Mouse (Mus musculus): ENCODE measurements around the gene Dcxr. TPM values are rescaled to one million over a fixed set of nuclear protein-coding genes. Genes with fewer than 3 reads are reported as not detected.

Gene Dcxr
- total and polyA plus RNA-seq, 2 experiments from 2014 or later: 5.0 to 8.6 TPM

GRCm38 (mm10) chr11:120727564-120727963, 483 bp upstream of the Dcxr start:
- H3K9ac ChIP-seq (replicated peaks; ENCODE audit: low read depth, low read length): no peak overlapping the region
- H3K4me1 ChIP-seq (ENCODE audit: control insufficient read depth, insufficient read depth): 0 out of 2 replicates have a peak, but pooled peaks cover 2% of the 10 kb centered on the region
- WGBS: 56% methylated on average over 12 of the region's 12 CpGs
- 0 out of 2 replicates have a peak overlapping the region, but pooled peaks have one; percentile 68 for H3K4me2 ChIP-seq (ENCODE audit: low read depth, low read length)
- ATAC-seq (ENCODE audit: insufficient read depth, low read depth) (no peak), DNase-seq (ENCODE audit: low spot score) (no peak)
- H3K4me3 ChIP-seq (ENCODE audit: low read depth, low read length): no peak overlapping the region
- H3K36me3 ChIP-seq (replicated peaks; ENCODE audit: control insufficient read depth, insufficient read depth, low read length): no peaks in the 10 kb centered on the region
- H3K27ac ChIP-seq (ENCODE audit: low read depth): no peak overlapping the region
- peaks cover 7% of the 10 kb centered on the region for H3K27me3 ChIP-seq (ENCODE audit: control insufficient read depth, insufficient read depth, low read length)
- no peaks in the 10 kb centered on the region for H3K9me3 ChIP-seq (replicated peaks; ENCODE audit: control insufficient read depth, low read length)
- TF ChIP-seq EP300 (IDR thresholded peaks at IDR 0.05; ENCODE audit: low read depth): no peak
- TF ChIP-seq CTCF (IDR thresholded peaks at IDR 0.05; ENCODE audit: low read depth): no peak

- Histone ChIP-seq H3K9ac (replicated peaks; ENCODE audit: low read depth, low read length) (0 out of 2 replicates have a peak overlapping the region, but pooled peaks have one; percentile 1), H3K4me1 (ENCODE audit: control insufficient read depth, insufficient read depth) (peaks cover 5% of the 10 kb centered on the region), H3K27ac (ENCODE audit: low read depth) (no peak overlapping the region), H3K9me3 (replicated peaks; ENCODE audit: control insufficient read depth, low read length) (no peaks in the 10 kb centered on the region), H3K4me2 (ENCODE audit: low read depth, low read length) (peak overlapping the region; percentile 68), H3K4me3 (ENCODE audit: low read depth, low read length) (peak overlapping the region; percentile 49), H3K36me3 (replicated peaks; ENCODE audit: control insufficient read depth, insufficient read depth, low read length) (no peaks in the 10 kb centered on the region), H3K27me3 (ENCODE audit: control insufficient read depth, insufficient read depth, low read length) (peaks cover 17% of the 10 kb centered on the region)
- ATAC-seq (ENCODE audit: insufficient read depth, low read depth) (peak; percentile 31), DNase-seq (ENCODE audit: low spot score) (no peak)
- WGBS: 23% methylated on average over 34 of the region's 36 CpGs
- TF ChIP-seq EP300 (IDR thresholded peaks at IDR 0.05; ENCODE audit: low read depth): no peak
- no peak for TF ChIP-seq CTCF (IDR thresholded peaks at IDR 0.05; ENCODE audit: low read depth)
Measured at GRCm38 (mm10) chr11:120726243-120727168, 575 bp downstream of the Dcxr start.

- ATAC-seq (ENCODE audit: insufficient read depth, low read depth) (no peak), DNase-seq (ENCODE audit: low spot score) (no peak)
- Histone ChIP-seq H3K4me1 (ENCODE audit: control insufficient read depth, insufficient read depth) (peaks cover 13% of the 10 kb centered on the region), H3K27me3 (ENCODE audit: control insufficient read depth, insufficient read depth, low read length) (peaks cover 27% of the 10 kb centered on the region), H3K4me2 (ENCODE audit: low read depth, low read length) (no peak overlapping the region), H3K9ac (replicated peaks; ENCODE audit: low read depth, low read length) (no peak overlapping the region), H3K4me3 (ENCODE audit: low read depth, low read length) (no peak overlapping the region), H3K9me3 (replicated peaks; ENCODE audit: control insufficient read depth, low read length) (no peaks in the 10 kb centered on the region), H3K27ac (ENCODE audit: low read depth) (no peak overlapping the region), H3K36me3 (replicated peaks; ENCODE audit: control insufficient read depth, insufficient read depth, low read length) (peaks cover 4% of the 10 kb centered on the region; the same call in 1 of the 2 replicates)
- WGBS: 73% methylated on average over 7 of the region's 7 CpGs
- TF ChIP-seq CTCF (IDR thresholded peaks at IDR 0.05; ENCODE audit: low read depth) (no peak), EP300 (IDR thresholded peaks at IDR 0.05; ENCODE audit: low read depth) (no peak)
Measured at GRCm38 (mm10) chr11:120723509-120723908, 3.6 kb downstream of the Dcxr start.

GRCm38 (mm10) chr11:120722761-120723382, 4.2 kb downstream of the Dcxr start:
- DNase-seq (ENCODE audit: low spot score): no peak
- WGBS: 86% methylated on average over 11 of the region's 11 CpGs

GRCm38 (mm10) chr11:120722067-120722630, 4.9 kb downstream of the Dcxr start:
- no peak overlapping the region for H3K27ac ChIP-seq (ENCODE audit: low read depth)
- H3K4me3 ChIP-seq (ENCODE audit: low read depth, low read length): peak overlapping the region; percentile 61
- H3K9ac ChIP-seq (replicated peaks; ENCODE audit: low read depth, low read length): no peak overlapping the region
- DNase-seq (ENCODE audit: low spot score) (no peak), ATAC-seq (ENCODE audit: insufficient read depth, low read depth) (no peak)
- peaks cover 27% of the 10 kb centered on the region for H3K27me3 ChIP-seq (ENCODE audit: control insufficient read depth, insufficient read depth, low read length)
- peaks cover 11% of the 10 kb centered on the region for H3K36me3 ChIP-seq (replicated peaks; ENCODE audit: control insufficient read depth, insufficient read depth, low read length)
- peaks cover 13% of the 10 kb centered on the region for H3K4me1 ChIP-seq (ENCODE audit: control insufficient read depth, insufficient read depth)
- H3K4me2 ChIP-seq (ENCODE audit: low read depth, low read length): peak overlapping the region; percentile 97
- TF ChIP-seq EP300 (IDR thresholded peaks at IDR 0.05; ENCODE audit: low read depth) (no peak), CTCF (IDR thresholded peaks at IDR 0.05; ENCODE audit: low read depth) (no peak)
- no peaks in the 10 kb centered on the region for H3K9me3 ChIP-seq (replicated peaks; ENCODE audit: control insufficient read depth, low read length)
- WGBS: 24% methylated on average over 21 of the region's 21 CpGs

More at GRCm38 (mm10) chr11:120722761-120723382, 4.2 kb downstream of the Dcxr start:
- Histone ChIP-seq H3K4me3 (ENCODE audit: low read depth, low read length) (no peak overlapping the region), H3K4me2 (ENCODE audit: low read depth, low read length) (no peak overlapping the region), H3K27me3 (ENCODE audit: control insufficient read depth, insufficient read depth, low read length) (peaks cover 27% of the 10 kb centered on the region), H3K27ac (ENCODE audit: low read depth) (no peak overlapping the region), H3K9ac (replicated peaks; ENCODE audit: low read depth, low read length) (no peak overlapping the region), H3K4me1 (ENCODE audit: control insufficient read depth, insufficient read depth) (peaks cover 13% of the 10 kb centered on the region), H3K36me3 (replicated peaks; ENCODE audit: control insufficient read depth, insufficient read depth, low read length) (peaks cover 7% of the 10 kb centered on the region; the same call in 1 of the 2 replicates), H3K9me3 (replicated peaks; ENCODE audit: control insufficient read depth, low read length) (no peaks in the 10 kb centered on the region)
- ATAC-seq (ENCODE audit: insufficient read depth, low read depth): no peak
- TF ChIP-seq EP300 (IDR thresholded peaks at IDR 0.05; ENCODE audit: low read depth) (no peak), CTCF (IDR thresholded peaks at IDR 0.05; ENCODE audit: low read depth) (no peak)
